Mouse (Mus musculus) forebrain, embryonic 15.5 days (tissue): Measurements from ENCODE around the gene Rad51b. TPM values are rescaled to one million over a fixed set of nuclear protein-coding genes. Genes with fewer than 3 reads are reported as not detected.

Source experiments
- ATAC-seq: fragments of 200-750 bp; cut with Nextera tagmentation; replicated peaks from 2 replicates; pipeline ENCODE4 v1.8.0; 2017; ENCODE audit warnings: mild to moderate bottlenecking, moderate TSS enrichment, moderate library complexity
- H3K27ac ChIP-seq: fragments of 300-500 bp; sonication (generic); replicated peaks from 2 replicates; pipeline ENCODE4 v1.5.1; 2015; ENCODE audit warnings: mild to moderate bottlenecking, inconsistent platforms
- H3K27me3 ChIP-seq: fragments of 300-500 bp; sonication (generic); 2 replicates; pipeline ENCODE4 v1.6.1; 2015; ENCODE audit warnings: inconsistent platforms
- H3K36me3 ChIP-seq: fragments of 300-500 bp; sonication (generic); 2 replicates; pipeline ENCODE4 v1.6.1; 2015; ENCODE audit warnings: mild to moderate bottlenecking, inconsistent platforms
- H3K4me1 ChIP-seq: fragments of 300-500 bp; sonication (generic); 2 replicates; pipeline ENCODE4 v1.6.1; 2015; ENCODE audit warnings: inconsistent platforms
- H3K4me2 ChIP-seq: fragments of 300-500 bp; sonication (generic); replicated peaks from 2 replicates; pipeline ENCODE4 v1.6.1; 2015; ENCODE audit warnings: mild to moderate bottlenecking, inconsistent platforms
- H3K4me3 ChIP-seq: fragments of 300-500 bp; sonication (generic); 2 replicates; pipeline ENCODE4 v1.5.1; 2015; ENCODE audit warnings: mild to moderate bottlenecking, inconsistent platforms
- H3K9ac ChIP-seq: fragments of 300-500 bp; sonication (generic); replicated peaks from 2 replicates; pipeline ENCODE4 v1.6.1; 2015; ENCODE audit warnings: mild to moderate bottlenecking, inconsistent platforms
- H3K9me3 ChIP-seq: fragments of 300-500 bp; sonication (generic); 2 replicates; pipeline ENCODE4 v1.6.1; 2016; ENCODE audit warnings: inconsistent platforms
- WGBS: fragments of 180-500 bp; shearing (Covaris S2); methylation state at CpG from one replicate; pipeline ENCODE4 v1.1.7; 2015; ENCODE audit warnings: mixed read lengths; 5-methylcytosine and 5-hydroxymethylcytosine counted together
- polyA plus RNA-seq: library from polyadenylated mRNA; unstranded; fragments of >200 nt; fragmentation: Nextera tagmentation; extraction: Ambion mirVana; gene quantifications from 2 replicates; pipeline ENCODE4 v1.2.1, GENCODE M21; 2015

Gene Rad51b
- polyA plus RNA-seq, 1 experiment from 2014 or later: 3.0 TPM

DNA sequence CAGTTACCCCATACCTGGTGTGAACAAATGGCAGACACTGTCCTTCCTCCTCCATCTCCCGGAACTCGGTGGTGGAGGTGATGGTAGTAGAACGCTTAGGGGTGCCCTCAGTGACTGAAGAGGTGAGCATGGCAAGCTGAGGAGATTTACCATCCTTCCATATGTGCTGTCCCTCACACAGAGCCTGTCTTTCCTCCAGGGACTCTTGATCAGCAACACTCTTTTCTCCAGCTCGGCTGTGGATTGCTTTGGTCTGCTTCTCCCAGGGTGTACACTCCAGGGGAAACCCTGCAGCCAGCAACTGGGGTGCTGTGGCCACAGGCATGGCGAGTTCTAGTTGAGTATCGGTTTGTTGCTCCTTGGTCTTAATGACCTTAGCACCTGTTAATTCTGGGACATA is 350.3 kb downstream of the Rad51b start:
- H3K9ac ChIP-seq: no peak overlapping the region
- no peak for ATAC-seq

DNA sequence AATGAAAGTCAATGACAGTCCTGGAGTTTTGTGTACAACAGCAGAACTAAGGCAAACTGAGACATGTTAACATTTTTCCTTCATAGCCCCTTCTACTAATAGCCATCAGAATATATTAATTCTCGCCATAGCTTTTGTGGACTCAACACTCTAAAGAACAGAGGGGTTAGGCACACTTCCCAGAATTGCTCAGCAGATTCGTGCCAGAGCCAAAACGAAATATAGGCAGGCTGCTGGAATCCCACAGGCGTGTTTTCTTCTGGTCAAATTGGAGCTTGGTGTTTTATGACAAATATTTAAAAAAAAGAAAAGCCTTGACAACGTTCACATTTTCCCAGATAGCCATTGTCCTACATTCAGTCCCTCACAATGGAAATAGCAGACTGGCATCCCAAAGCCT is 350.9 kb downstream of the Rad51b start:
- Histone ChIP-seq H3K4me1 (no peaks in the 10 kb centered on the region), H3K9ac (no peak overlapping the region), H3K4me2 (no peak overlapping the region), H3K36me3 (no peaks in the 10 kb centered on the region), H3K4me3 (no peak overlapping the region), H3K27me3 (no peaks in the 10 kb centered on the region), H3K9me3 (no peaks in the 10 kb centered on the region), H3K27ac (no peak overlapping the region)
- WGBS: 52% methylated on average over 5 of the region's 5 CpGs
- no peak for ATAC-seq

More for the DNA sequence above, 350.3 kb downstream of the Rad51b start:
- Histone ChIP-seq H3K4me2 (no peak overlapping the region), H3K4me1 (no peaks in the 10 kb centered on the region), H3K27ac (no peak overlapping the region), H3K4me3 (no peak overlapping the region), H3K36me3 (no peaks in the 10 kb centered on the region), H3K9me3 (no peaks in the 10 kb centered on the region), H3K27me3 (no peaks in the 10 kb centered on the region)
- 94% methylated on average over 6 of the region's 6 CpGs for WGBS

DNA sequence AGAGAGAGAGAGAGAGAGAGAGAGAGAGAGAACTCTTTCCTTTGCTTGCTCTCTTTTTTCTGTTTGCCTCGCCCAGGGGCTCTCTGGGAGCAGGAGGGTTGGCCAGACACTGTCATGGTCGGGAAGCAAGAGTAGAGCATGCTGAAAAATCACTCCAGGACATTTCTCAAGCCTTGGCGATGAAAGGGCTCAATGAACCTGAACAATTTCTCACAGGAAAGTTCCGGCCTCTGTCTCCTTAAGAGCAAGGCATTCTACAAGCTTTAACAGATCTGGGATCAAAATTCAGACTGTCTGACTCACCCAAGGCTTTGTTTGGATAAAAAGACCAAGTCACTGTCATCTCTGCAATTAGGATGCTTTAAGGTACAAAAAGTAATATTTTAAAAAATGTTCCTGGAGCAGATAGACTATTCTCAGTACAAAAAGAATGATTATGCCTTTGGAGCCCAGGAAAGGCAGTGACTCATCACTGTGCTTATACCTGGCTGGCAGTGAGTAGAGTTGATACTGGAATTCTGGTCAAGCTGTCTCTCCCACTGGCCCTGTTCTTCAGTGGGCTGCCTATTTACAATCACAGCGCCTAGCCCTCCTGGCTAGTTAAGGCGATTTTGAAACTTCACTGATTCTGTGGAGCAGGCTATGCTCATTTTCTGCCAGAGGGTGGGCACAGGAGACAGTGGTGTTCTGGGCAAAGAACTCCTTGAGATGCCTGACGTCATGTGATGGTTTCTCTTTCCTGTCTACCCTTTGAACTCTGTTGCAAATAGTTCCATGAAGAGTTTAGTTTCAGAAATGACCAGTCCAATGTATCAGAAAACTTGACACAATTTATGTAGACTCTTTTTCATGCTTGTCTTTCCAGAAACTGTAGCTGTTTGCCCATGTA is 352.0 kb downstream of the Rad51b start:
- Histone ChIP-seq H3K9me3 (no peaks in the 10 kb centered on the region), H3K27me3 (no peaks in the 10 kb centered on the region), H3K27ac (no peak overlapping the region), H3K9ac (no peak overlapping the region), H3K4me1 (no peaks in the 10 kb centered on the region), H3K36me3 (no peaks in the 10 kb centered on the region), H3K4me2 (no peak overlapping the region), H3K4me3 (no peak overlapping the region)
- ATAC-seq: no peak
- WGBS: 37% methylated on average over 7 of the region's 7 CpGs

DNA sequence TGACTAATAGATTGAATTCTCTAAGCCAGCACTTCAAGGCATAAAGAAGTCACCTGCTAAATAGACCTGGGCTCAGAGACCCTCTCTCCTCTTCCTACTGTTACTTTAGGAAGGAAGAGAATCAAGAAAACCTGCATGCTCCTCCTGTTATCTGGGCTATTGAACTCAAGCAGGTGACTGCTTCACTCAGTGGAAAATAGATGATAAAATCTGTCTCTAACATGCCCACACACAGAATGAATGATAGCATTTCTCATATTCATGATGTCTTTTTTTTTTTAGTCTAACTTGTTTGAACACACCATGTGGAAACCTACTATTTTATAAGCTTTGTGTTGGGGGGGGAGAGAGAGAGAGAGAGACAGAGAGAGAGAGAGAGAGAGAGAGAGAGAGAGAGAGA is 352.7 kb downstream of the Rad51b start:
- Histone ChIP-seq H3K4me1 (no peaks in the 10 kb centered on the region), H3K4me2 (no peak overlapping the region), H3K4me3 (no peak overlapping the region), H3K27ac (no peak overlapping the region), H3K27me3 (no peaks in the 10 kb centered on the region), H3K9me3 (no peaks in the 10 kb centered on the region), H3K9ac (no peak overlapping the region), H3K36me3 (no peaks in the 10 kb centered on the region)
- no peak for ATAC-seq

DNA sequence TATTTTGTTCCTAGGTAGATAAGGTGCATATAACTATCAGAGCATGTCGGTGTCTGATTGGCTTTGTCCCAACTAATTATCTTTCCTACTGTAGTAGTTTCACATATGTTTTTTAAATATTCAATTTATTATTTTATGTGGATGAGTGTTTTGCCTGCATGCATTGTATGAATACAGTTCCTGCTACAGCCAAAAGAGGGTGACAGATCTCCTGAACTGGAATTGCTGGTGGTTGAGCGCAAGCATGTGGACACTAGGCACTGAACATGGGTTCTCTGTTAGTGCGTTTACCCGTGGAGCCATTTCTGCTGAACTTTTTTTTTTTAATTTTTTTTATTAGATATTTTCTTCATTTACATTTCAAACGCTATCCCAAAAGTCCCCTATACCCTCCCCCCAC is 358.1 kb downstream of the Rad51b start:
- no peak overlapping the region for H3K4me2 ChIP-seq
- 96% methylated on average over 5 of the region's 5 CpGs for WGBS
- H3K36me3 ChIP-seq: no peaks in the 10 kb centered on the region
- no peaks in the 10 kb centered on the region for H3K9me3 ChIP-seq
- no peak for ATAC-seq
- H3K27ac ChIP-seq: no peak overlapping the region
- no peak overlapping the region for H3K9ac ChIP-seq
- no peaks in the 10 kb centered on the region for H3K27me3 ChIP-seq
- H3K4me1 ChIP-seq: no peaks in the 10 kb centered on the region
- no peak overlapping the region for H3K4me3 ChIP-seq

DNA sequence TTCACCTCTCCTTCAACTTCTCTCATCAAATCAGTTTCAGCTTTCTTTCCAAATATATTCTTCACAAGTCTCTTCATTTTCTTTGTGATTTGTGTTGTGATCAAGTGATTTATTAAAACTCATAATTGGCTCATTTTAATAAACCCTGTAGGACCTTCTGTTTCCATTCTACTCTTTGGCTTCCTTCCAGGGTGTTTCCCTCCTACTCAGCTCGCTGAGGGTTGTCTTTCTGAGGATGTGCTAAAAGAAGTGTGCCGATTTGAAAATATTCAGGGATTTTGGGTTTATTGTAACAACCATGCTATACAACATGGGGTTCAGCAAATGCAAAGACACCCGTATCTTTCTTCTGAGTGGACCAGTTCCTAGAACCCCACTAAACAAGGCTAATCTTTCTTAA is 361.8 kb downstream of the Rad51b start:
- Histone ChIP-seq H3K27me3 (no peaks in the 10 kb centered on the region), H3K4me2 (no peak overlapping the region), H3K27ac (no peak overlapping the region), H3K36me3 (no peaks in the 10 kb centered on the region), H3K4me3 (no peak overlapping the region), H3K9me3 (no peaks in the 10 kb centered on the region), H3K9ac (no peak overlapping the region), H3K4me1 (no peaks in the 10 kb centered on the region)
- no peak for ATAC-seq
- WGBS: 65% methylated on average over 3 of the region's 3 CpGs

DNA sequence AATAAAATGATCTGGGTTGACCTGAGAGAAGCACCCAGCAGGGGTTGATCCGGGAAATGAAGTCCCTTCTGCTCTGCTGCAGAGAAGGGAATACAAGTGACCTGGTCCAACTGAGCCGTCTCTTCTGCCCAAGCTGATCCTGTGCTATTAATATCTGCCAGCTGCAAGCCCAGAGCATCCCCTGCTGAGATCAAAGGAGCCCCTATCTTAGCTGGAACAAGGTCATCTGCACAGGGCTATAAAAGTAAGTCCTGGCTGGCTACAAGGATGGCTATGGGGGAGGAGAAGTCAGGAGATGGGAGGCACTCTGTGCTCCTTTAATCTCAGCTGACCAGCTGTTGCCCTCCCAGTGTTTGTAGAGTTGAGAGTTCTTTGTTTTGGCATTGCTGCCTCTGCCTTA is 364.2 kb downstream of the Rad51b start:
- H3K27ac ChIP-seq: no peak overlapping the region
- no peak overlapping the region for H3K9ac ChIP-seq
- no peak for ATAC-seq

DNA sequence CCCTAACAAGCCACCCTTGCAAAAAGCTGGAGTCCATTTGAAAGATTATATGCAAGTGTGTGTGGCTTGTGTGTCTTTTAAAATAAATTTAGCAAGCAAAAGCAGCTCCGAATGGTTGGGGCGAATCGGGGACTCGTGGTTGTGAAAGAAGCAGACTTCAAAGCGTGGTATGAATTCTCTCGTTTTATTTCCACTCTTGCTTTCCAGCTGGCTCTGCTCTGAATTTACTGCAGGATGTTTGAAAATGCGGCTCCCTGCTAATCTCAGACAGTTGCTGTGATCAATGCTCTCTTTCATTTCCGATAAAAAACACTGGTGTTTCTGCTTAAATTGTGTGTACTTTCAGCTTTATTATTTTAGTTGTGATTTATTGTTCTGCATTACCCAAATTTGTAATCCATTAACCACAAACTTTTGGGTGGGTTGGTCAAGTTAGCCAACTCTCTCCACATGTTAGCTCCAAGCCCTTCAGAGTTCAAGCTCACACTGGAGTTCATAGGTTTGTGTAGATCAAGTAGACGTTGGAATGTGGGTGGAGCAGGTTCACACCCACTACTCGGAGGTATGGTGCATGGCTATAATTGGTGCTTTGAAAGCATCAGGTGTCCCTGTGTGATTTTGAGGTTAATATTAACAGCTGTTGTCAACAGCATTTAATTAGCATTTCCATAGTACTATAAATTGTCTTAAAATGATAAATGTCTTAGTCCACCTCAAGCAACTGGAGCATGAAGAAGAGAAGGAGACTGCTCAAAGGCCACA is 366.2 kb downstream of the Rad51b start:
- H3K27ac ChIP-seq: no peak overlapping the region

More for the DNA sequence above, 364.2 kb downstream of the Rad51b start:
- 24% methylated on average over 2 of the region's 2 CpGs for WGBS
- no peaks in the 10 kb centered on the region for H3K27me3 ChIP-seq
- no peaks in the 10 kb centered on the region for H3K36me3 ChIP-seq
- H3K4me2 ChIP-seq: no peak overlapping the region
- H3K4me3 ChIP-seq: no peak overlapping the region
- H3K9me3 ChIP-seq: no peaks in the 10 kb centered on the region
- H3K4me1 ChIP-seq: no peaks in the 10 kb centered on the region

DNA sequence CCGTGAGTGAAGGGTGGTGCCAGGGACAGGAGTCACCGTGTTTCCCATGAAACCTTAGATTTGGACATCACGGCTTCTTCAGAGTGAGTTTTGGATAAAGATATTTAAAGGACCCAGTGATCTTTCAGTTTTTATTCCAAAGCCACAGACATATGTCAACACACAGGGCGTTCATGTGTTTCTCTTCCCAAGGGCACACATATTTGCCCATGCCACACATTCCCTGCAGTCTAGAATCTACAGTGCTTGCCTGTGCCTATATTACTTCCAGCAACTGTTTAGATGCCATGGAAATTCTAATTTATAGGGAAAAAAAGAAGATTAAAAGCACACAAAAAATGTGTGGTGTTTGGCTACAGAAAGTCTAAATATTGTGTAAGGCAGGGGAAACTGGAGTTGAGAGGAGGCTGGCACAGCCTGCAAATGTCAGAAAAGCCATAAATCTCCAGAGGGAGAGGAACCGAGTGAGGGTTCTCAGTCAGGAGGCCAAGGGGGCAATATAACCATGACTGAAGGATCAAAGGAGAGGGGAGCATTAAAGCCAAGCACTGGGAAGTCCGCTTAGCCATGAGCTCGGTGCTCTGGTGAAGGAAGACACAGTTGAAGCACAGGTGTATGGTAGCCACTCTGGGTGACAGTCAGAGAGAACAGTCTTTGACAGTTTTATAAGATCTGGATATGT is 367.0 kb downstream of the Rad51b start:
- Histone ChIP-seq H3K9me3 (no peaks in the 10 kb centered on the region), H3K4me2 (no peak overlapping the region), H3K36me3 (no peaks in the 10 kb centered on the region), H3K27ac (no peak overlapping the region), H3K9ac (no peak overlapping the region), H3K4me3 (no peak overlapping the region), H3K27me3 (no peaks in the 10 kb centered on the region), H3K4me1 (no peaks in the 10 kb centered on the region)
- WGBS: 90% methylated on average over 7 of the region's 7 CpGs
- no peak for ATAC-seq

More for the DNA sequence above, 366.2 kb downstream of the Rad51b start:
- no peaks in the 10 kb centered on the region for H3K36me3 ChIP-seq
- WGBS: 63% methylated on average over 10 of the region's 10 CpGs
- no peak for ATAC-seq
- no peak overlapping the region for H3K4me3 ChIP-seq
- H3K4me1 ChIP-seq: no peaks in the 10 kb centered on the region
- no peaks in the 10 kb centered on the region for H3K27me3 ChIP-seq
- no peak overlapping the region for H3K9ac ChIP-seq
- no peaks in the 10 kb centered on the region for H3K9me3 ChIP-seq
- no peak overlapping the region for H3K4me2 ChIP-seq

DNA sequence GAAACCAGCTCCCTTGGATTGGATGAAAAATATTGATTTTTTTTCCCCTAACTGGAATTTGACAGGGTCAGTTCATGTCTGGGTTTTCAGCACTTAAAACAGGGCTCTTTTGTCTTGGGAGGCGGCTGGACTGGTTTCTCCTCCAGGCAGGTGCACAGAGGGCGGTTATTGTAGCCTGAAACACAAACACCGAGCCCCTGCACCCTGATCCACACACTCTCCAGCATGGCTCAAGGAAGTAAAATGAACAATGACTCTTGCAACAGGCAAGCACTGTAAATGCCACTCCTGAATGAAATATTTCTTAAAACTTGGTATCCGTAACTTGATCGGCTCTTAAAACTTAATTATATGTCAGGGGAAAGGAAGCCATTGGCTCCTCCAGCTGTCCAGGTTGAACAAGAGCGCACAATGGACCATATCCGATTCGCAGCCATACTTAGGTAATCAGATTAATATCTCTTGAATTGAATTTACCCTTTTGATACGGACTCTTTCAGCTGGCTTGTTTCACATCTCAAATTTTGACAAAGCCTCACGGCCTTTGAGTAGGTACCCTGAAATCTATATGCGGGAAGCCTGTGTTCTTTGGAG is 377.9 kb downstream of the Rad51b start:
- no peak overlapping the region for H3K9ac ChIP-seq
- no peak overlapping the region for H3K4me2 ChIP-seq
- H3K4me1 ChIP-seq: peaks cover 23% of the 10 kb centered on the region
- 63% methylated on average over 11 of the region's 11 CpGs for WGBS
- ATAC-seq: no peak
- H3K36me3 ChIP-seq: no peaks in the 10 kb centered on the region
- no peak overlapping the region; the same call in none of the 2 replicates for H3K27ac ChIP-seq
- H3K4me3 ChIP-seq: no peak overlapping the region
- no peaks in the 10 kb centered on the region for H3K27me3 ChIP-seq
- H3K9me3 ChIP-seq: no peaks in the 10 kb centered on the region

DNA sequence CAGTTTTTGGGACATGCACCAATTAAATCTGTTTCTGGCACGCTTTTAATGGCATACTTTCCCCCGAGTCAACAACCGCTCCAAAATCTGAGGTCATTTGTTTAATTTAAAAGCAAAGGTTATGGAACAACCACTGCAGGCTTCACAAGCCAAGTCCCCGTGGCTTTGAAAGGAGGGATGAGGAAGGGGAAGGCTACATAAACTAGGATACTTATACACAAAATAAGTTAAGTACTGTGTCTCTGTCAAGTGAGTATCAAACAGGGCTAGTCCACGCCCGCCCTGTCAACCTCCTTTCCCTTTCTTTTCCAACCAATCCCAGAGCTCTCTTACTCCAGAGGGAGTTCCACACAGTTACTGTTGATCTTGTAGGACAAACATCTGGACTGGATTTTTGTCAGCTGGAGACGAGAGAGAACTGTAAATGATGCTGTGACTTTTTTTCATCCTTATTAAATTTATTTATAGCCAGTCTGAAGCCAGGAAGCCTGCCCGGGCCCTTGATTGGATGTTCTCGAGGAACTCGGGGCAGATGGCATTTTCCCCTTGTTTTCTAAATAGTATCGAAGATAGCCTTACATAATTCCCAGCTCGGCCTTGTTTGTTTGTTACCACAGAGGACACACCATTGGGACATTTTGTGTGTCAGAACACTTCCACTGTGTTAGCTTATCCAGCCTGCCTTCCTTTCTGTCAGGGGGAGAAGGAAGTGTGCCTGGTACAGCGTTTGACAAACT is 378.5 kb downstream of the Rad51b start:
- H3K36me3 ChIP-seq: no peaks in the 10 kb centered on the region
- H3K27ac ChIP-seq: no peak overlapping the region; the same call in none of the 2 replicates
- no peak overlapping the region for H3K4me2 ChIP-seq
- no peak overlapping the region for H3K9ac ChIP-seq
- ATAC-seq: no peak
- WGBS: 63% methylated on average over 13 of the region's 13 CpGs
- H3K9me3 ChIP-seq: no peaks in the 10 kb centered on the region
- H3K4me3 ChIP-seq: no peak overlapping the region
- no peaks in the 10 kb centered on the region for H3K27me3 ChIP-seq
- peaks cover 30% of the 10 kb centered on the region for H3K4me1 ChIP-seq
